Mouse (Mus musculus): ENCODE results near the gene Klrb1b. TPM values are rescaled to one million over a fixed set of nuclear protein-coding genes. Genes with fewer than 3 reads are reported as not detected.
A peak's percentile ranks its signal among the peaks of the same experiment; 100 is the strongest.
"Not testable (repeated sequence)": the region's sequence is repeated elsewhere in the genome, so short reads cannot be mapped to it uniquely, and the experiment has no call there.

Gene Klrb1b
- total and polyA plus RNA-seq, 2 experiments from 2014 or later = not detected

GRCm38 (mm10) chr6:128793734-128794133 is 32.4 kb downstream of the Klrb1b start:
- no peaks in the 10 kb centered on the region for H3K27me3 ChIP-seq (ENCODE audit: insufficient read depth, low read length)
- no peak overlapping the region for H3K9ac ChIP-seq (replicated peaks; ENCODE audit: low read length, poor library complexity, severe bottlenecking)
- H3K4me2 ChIP-seq (ENCODE audit: low read depth, low read length, poor library complexity, severe bottlenecking) = no peak overlapping the region
- 0 out of 2 replicates have a peak, but pooled peaks cover 3% of the 10 kb centered on the region for H3K9me3 ChIP-seq (ENCODE audit: low read length)
- DNase-seq (ENCODE audit: low spot score) = no peak
- 0 out of 2 replicates have a peak, but pooled peaks cover 2% of the 10 kb centered on the region for H3K4me1 ChIP-seq (ENCODE audit: insufficient read depth, low read length)
- H3K36me3 ChIP-seq (ENCODE audit: insufficient read depth, low read length) = no peaks in the 10 kb centered on the region
- no peak for ATAC-seq (ENCODE audit: low FRiP score)
- H3K4me3 ChIP-seq (ENCODE audit: low read depth, low read length) = no peak overlapping the region
- no peak for TF ChIP-seq CTCF (IDR thresholded peaks at IDR 0.05)
- no peak overlapping the region for H3K27ac ChIP-seq (ENCODE audit: low read depth, low read length)
- 67% methylated on average over 6 of the region's 6 CpGs for WGBS

- 91% methylated on average over 4 of the region's 4 CpGs for WGBS
- ATAC-seq (ENCODE audit: low FRiP score); DNase-seq (ENCODE audit: low spot score): not testable (repeated sequence)
Measured at GRCm38 (mm10) chr6:128790491-128790994, 35.6 kb downstream of the Klrb1b start.

GRCm38 (mm10) chr6:128789115-128789514 is 37.0 kb downstream of the Klrb1b start, which contains the start of gene Klrb1c:
Gene Klrb1c, minus strand, starts transcription at chr6:128789215.
- Histone ChIP-seq H3K9me3 (ENCODE audit: low read length) (0 out of 2 replicates have a peak, but pooled peaks cover 3% of the 10 kb centered on the region), H3K9ac (replicated peaks; ENCODE audit: low read length, poor library complexity, severe bottlenecking) (no peak within 1 kb of the TSS), H3K27me3 (ENCODE audit: insufficient read depth, low read length) (no peaks in the 10 kb centered on the region), H3K4me2 (ENCODE audit: low read depth, low read length, poor library complexity, severe bottlenecking) (no peak within 1 kb of the TSS), H3K4me1 (ENCODE audit: insufficient read depth, low read length) (no peaks in the 10 kb centered on the region), H3K27ac (ENCODE audit: low read depth, low read length) (no peak within 1 kb of the TSS), H3K4me3 (ENCODE audit: low read depth, low read length) (no peak within 1 kb of the TSS), H3K36me3 (ENCODE audit: insufficient read depth, low read length) (no peaks in the 10 kb centered on the region)
- WGBS = 94% methylated on average over 2 of the region's 2 CpGs
- ATAC-seq (ENCODE audit: low FRiP score) (no peak), DNase-seq (ENCODE audit: low spot score) (no peak)
- no peak for TF ChIP-seq CTCF (IDR thresholded peaks at IDR 0.05)

More at GRCm38 (mm10) chr6:128790491-128790994, 35.6 kb downstream of the Klrb1b start:
- H3K9me3 ChIP-seq (ENCODE audit: low read length); H3K27ac ChIP-seq (ENCODE audit: low read depth, low read length); H3K4me2 ChIP-seq (ENCODE audit: low read depth, low read length, poor library complexity, severe bottlenecking); H3K9ac ChIP-seq (replicated peaks; ENCODE audit: low read length, poor library complexity, severe bottlenecking); H3K4me1 ChIP-seq (ENCODE audit: insufficient read depth, low read length); H3K27me3 ChIP-seq (ENCODE audit: insufficient read depth, low read length); H3K36me3 ChIP-seq (ENCODE audit: insufficient read depth, low read length); H3K4me3 ChIP-seq (ENCODE audit: low read depth, low read length): not testable (repeated sequence)

- ATAC-seq (ENCODE audit: low FRiP score) = no peak
- 0 out of 2 replicates have a peak, but pooled peaks cover 3% of the 10 kb centered on the region for H3K9me3 ChIP-seq (ENCODE audit: low read length)
- WGBS = 57% methylated on average over 1 of the region's 1 CpGs
Measured at GRCm38 (mm10) chr6:128788517-128788916, 37.6 kb downstream of the Klrb1b start.

GRCm38 (mm10) chr6:128786396-128786795 is 39.7 kb downstream of the Klrb1b start:
- ATAC-seq (ENCODE audit: low FRiP score); H3K4me2 ChIP-seq (ENCODE audit: low read depth, low read length, poor library complexity, severe bottlenecking); H3K4me3 ChIP-seq (ENCODE audit: low read depth, low read length); H3K4me1 ChIP-seq (ENCODE audit: insufficient read depth, low read length); H3K27me3 ChIP-seq (ENCODE audit: insufficient read depth, low read length); DNase-seq (ENCODE audit: low spot score); H3K36me3 ChIP-seq (ENCODE audit: insufficient read depth, low read length); H3K9ac ChIP-seq (replicated peaks; ENCODE audit: low read length, poor library complexity, severe bottlenecking); H3K27ac ChIP-seq (ENCODE audit: low read depth, low read length); H3K9me3 ChIP-seq (ENCODE audit: low read length): not testable (repeated sequence)
- WGBS = 84% methylated on average over 1 of the region's 1 CpGs

More at GRCm38 (mm10) chr6:128788517-128788916, 37.6 kb downstream of the Klrb1b start:
- H3K27me3 ChIP-seq (ENCODE audit: insufficient read depth, low read length) = no peaks in the 10 kb centered on the region
- H3K9ac ChIP-seq (replicated peaks; ENCODE audit: low read length, poor library complexity, severe bottlenecking) = no peak overlapping the region
- no peak overlapping the region for H3K4me2 ChIP-seq (ENCODE audit: low read depth, low read length, poor library complexity, severe bottlenecking)
- no peak overlapping the region for H3K4me3 ChIP-seq (ENCODE audit: low read depth, low read length)
- TF ChIP-seq CTCF (IDR thresholded peaks at IDR 0.05) = no peak
- no peak overlapping the region for H3K27ac ChIP-seq (ENCODE audit: low read depth, low read length)
- no peaks in the 10 kb centered on the region for H3K36me3 ChIP-seq (ENCODE audit: insufficient read depth, low read length)
- no peaks in the 10 kb centered on the region for H3K4me1 ChIP-seq (ENCODE audit: insufficient read depth, low read length)
- DNase-seq (ENCODE audit: low spot score) = no peak

GRCm38 (mm10) chr6:128769481-128770253 is 56.5 kb downstream of the Klrb1b start:
- H3K9ac ChIP-seq (replicated peaks; ENCODE audit: low read length, poor library complexity, severe bottlenecking) = no peak overlapping the region; the same call in 1 of the 2 replicates
- no peaks in the 10 kb centered on the region for H3K9me3 ChIP-seq (ENCODE audit: low read length)
- peak overlapping the region; percentile 43; the same call in 1 of the 2 replicates for H3K27ac ChIP-seq (ENCODE audit: low read depth, low read length)
- H3K36me3 ChIP-seq (ENCODE audit: insufficient read depth, low read length) = no peaks in the 10 kb centered on the region
- no peak for TF ChIP-seq CTCF (IDR thresholded peaks at IDR 0.05)
- DNase-seq (ENCODE audit: low spot score) (no peak), ATAC-seq (ENCODE audit: low FRiP score) (no peak)
- H3K4me2 ChIP-seq (ENCODE audit: low read depth, low read length, poor library complexity, severe bottlenecking) = no peak overlapping the region
- H3K4me1 ChIP-seq (ENCODE audit: insufficient read depth, low read length) = no peaks in the 10 kb centered on the region
- no peak overlapping the region for H3K4me3 ChIP-seq (ENCODE audit: low read depth, low read length)
- 76% methylated on average over 10 of the region's 10 CpGs for WGBS
- H3K27me3 ChIP-seq (ENCODE audit: insufficient read depth, low read length) = no peaks in the 10 kb centered on the region
